Mouse (Mus musculus) cerebellum, adult 18-20 months (tissue): ENCODE measurements at regions not wholly inside any gene's neighbourhood (a gene's known extent, or its start where the extent isn't known, plus 50 kb on each side); places are given as distances from the start of the nearest gene placed in this dataset.

Experiments used
- DNase-seq, 2 experiments: peaks; one replicate each; pipeline ENCODE4 v3.0.0; 2021

DNA sequence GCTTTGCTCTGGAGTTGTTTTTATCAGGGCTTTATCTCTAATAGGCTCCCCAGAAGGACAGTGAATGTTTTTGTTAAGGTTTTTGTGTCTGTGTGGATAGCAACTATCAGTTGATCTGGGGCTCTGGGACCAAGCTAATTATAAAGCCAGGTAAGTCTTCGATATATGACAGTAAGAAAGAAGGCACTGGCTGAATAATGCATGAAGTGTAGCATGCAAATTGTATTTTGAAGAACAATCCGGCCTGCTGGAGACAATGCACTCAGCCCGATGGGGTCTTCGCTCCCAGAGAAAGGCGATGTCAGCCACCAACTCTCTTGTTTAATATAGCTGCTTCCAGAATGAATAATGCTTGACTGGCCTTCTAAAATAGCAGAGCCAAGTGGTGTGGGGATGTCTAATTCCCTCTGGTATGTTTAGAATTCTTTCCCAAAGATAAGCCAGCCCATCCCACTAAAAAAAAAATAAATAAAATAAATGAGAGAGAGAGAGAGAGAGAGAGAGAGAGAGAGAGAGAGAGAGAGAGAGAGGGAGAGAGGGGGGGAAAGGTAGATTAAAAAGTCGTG is 68.6 kb downstream of the Dad1 start:
- DNase-seq: no peak

DNA sequence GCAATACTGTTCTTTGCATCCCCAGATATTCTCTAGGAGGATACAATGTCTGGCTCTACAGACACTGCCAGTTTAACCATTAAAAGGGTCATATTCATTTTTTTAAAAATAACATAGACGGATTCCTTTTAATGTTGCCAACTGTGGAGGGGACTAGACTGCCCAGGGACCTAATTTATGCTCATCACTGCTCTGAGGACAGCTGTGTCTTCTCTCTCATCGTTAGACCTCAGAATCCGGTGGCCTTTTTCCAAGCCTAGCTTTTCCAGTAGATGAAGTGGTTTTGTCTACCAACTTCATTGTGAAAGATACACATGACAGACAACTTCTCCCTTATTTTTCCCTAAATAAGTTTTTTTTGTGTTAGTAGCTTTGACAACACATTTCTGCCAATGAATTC is 70.0 kb downstream of the Dad1 start:
- DNase-seq: no peak

DNA sequence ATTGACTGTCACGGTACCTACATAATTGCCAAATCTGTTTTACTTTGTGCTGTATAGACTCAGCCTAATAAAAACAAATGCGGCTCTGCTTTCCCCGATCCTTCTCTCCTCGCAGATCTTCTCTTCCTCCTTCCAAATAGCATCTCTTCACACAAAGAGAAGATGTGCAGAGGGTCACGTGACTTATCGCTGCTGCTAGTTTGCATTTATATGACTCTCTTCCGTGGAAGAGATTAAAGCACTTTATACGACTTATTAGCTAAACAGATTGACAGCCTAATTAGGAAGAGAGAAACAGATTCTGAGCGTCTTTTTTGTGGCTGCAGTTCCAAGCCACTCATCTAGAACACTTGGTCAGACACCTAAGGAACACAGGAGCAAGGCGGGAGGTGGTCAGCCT is 71.1 kb downstream of the Dad1 start:
- no peak for DNase-seq

DNA sequence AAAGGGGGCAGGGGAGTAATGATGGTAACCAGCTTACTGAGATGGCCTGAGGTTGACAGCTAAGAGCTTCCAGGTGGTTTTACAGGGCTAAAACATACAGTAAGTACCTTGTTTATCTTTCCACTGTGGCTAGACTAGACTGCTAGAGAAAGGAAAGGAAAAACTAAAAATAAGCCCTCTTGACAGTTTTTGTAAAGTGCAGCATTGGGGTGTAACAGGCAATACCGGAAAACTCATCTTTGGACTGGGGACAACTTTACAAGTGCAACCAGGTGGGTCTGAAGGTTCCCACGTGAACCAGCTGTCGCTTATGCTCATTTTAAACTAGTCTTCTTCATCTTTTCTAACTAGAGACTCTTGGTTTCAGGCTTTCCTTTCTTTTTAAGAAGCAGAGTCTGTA is 72.6 kb downstream of the Dad1 start:
- no peak for DNase-seq

DNA sequence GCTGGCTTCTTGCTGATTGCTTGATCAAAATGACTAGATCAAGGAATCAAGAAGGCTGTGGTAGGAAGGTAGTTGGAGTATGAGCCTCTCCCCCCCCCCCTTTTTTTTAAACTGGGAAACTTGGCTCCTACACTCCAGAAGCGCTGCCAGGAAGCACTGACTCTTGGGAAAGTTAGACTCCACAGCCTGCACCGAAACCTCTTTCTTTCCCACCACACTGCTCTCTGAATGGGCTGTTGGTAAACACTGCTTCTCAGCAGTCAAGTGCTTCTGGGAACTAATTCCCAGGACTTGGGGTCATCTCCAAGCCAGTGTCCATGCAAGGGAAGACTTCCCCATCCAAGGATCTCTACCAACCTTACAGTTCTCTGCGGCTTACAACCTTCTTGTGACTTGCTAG is 73.2 kb downstream of the Dad1 start:
- no peak for DNase-seq

DNA sequence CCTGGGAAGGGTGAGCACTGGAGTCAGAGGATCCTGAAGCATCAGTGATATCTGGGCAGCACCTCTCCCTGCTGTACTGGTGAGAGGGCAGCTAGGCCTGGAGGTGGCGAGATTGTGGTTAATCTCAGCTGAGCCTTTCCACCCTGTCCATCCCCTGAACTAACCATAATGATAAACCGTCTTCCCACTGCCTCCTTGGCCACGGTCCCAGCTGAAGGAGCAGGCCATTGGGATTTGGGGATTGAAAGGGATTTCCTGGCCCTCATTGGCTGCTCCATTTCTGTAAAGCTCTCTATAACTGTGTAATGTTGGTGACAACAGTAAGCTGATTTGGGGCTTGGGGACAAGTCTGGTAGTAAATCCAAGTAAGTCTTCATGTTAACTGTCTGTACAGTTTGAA is 73.6 kb downstream of the Dad1 start:
- DNase-seq: no peak

DNA sequence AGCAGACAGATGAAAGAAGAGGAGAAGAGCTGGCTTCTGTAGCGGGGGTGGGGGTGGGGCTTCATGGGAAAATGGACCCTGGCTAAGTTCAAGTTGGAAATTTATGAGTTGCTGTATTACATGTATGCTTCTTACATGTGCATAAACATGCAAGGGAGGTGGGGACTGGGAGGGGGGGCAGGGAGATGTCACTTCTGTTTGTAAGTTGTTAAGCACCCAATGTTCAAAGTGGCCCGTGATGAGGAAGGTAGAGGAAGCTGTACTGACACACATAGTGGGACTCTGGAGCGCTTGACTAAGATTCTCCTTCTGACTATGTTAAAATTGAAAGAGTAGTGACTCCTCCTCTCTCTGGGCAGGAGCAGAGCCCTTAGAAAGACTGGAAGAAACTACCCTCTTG is 75.0 kb downstream of the Dad1 start:
- DNase-seq: no peak

DNA sequence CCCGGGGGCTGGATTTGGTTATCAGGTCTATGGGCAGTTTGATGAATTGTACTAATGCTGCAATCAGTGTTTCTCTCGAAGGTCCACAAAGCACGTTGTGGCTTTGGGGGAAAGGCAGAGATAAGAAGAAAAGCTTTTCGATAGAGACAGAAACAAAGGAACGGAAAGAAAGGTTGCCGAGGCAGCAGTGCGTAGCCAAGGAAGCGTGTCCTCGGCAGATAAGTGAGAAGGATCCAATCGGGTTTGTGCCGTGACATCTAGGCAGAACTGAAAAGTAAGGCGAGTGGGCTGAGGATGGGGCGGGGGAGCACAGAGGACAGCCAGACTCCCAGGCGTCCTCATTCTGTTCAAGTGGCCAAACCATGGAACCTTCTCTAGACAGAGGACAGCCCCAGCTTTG is 77.4 kb downstream of the Dad1 start:
- DNase-seq: no peak

DNA sequence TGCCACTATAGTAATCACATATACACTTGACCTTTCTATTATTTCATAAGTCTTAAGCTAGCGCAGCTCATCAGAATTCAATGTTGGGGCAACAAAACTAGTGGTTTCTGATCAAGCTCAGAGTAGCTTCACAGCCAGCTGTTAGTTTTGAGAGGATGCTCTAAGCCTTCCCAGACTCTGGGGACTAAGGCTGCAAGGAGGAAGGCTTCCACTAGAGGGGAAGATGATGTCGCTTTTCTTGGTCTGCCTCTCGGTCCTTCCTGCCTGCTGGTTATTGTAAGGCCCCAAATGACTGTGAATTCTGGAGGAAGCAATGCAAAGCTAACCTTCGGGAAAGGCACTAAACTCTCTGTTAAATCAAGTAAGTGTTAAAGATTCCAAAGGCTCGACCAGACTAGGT is 78.4 kb downstream of the Dad1 start:
- no peak for DNase-seq

DNA sequence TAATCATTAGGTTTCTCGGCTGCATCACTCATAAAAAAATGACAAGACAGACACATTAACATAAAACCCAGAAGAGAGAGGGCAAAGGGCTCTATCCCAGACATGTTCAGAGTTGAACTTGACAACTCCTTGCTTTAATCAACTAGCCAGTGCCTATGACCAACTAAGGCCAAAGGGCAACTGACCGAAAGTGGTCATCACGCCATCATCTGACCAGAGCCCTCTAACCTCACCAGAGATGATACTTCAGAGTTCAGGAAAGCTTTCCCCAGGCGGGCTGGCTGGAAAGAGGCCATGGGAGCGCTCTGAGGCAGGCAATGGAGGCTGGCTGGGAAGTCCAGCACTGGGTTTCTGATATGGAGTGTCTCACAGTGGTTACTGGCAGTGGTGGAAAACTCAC is 80.6 kb downstream of the Dad1 start:
- no peak for DNase-seq

DNA sequence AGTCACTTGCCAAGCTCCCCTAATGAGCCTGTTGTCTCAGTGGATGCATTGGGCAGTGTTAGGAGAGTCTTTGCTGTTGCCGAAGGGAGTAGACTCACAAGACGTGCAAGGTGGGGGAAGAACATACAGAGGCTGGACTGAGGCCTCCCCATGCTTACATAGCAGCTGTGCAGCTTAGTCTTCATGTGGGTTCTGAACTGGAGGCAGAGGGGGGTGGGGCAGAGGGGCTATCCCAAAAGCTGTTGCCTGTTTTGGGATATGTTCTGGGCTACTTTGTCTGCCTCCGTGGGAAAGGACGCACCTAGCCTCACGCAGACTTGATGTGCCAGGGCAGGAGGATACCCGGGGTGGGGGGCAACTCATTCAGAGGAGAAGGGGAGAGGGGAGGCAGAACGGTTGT is 84.7 kb downstream of the Dad1 start:
- no peak for DNase-seq

DNA sequence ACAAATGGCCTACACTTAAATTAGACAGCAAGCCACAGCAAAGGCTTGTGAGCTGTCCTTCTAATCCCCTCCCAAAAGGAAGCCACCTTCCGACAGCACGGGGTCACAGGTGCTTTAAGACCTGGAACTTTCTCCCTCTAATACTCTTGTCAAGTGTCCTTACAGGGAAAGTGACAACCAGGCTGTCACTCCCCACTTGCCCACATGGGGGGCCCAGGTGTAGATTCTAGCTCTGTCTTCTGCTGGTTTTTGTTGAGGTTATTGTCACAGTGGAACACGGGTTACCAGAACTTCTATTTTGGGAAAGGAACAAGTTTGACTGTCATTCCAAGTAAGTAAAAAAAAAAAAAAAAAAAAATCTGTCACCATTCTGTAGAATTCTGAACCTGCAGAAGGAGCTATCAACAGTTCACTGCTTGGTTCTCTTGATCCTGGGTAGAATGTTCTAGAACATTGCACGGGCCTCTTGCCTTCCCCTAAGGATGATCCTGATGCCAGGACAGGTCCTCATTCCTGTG is 85.4 kb downstream of the Dad1 start:
- no peak for DNase-seq

DNA sequence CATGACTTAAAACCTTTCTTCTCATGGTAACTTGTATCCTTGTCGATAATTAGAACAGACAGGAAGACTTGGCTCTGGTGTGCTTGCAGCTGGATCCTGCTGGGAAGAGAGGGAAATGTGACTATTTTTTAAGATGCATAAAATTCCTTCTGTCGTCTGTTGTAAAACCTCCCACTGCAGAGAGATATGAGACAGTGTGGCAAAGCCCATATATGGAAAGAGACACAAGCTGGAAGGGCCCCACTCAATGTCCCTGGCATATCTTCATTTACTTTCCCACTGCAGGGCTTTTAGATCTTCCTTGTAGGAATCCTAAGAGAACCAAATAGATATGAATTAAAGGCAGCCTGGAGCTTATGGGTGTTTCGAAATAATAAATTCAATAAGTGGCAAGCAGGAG is 87.8 kb downstream of the Dad1 start:
- DNase-seq: no peak

DNA sequence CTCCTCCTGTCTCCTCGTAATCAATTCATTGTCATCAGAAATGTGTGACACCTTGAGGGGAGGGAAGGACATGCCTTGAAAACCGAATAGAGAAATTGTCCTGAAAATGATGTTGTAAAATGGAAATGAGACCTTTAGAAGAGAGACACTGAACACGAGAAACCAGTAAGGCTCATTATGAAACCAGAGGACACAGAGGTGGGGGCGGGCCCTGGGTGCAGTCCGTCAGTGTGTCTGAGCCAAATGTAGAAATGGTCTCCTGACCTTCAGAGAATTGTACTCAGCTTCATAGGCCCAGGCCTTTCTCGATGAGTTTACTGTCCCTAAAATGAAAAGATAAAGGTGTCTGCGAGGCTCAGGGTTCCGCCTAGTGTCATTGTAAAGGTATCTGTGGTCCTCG is 89.0 kb downstream of the Dad1 start:
- DNase-seq: no peak

DNA sequence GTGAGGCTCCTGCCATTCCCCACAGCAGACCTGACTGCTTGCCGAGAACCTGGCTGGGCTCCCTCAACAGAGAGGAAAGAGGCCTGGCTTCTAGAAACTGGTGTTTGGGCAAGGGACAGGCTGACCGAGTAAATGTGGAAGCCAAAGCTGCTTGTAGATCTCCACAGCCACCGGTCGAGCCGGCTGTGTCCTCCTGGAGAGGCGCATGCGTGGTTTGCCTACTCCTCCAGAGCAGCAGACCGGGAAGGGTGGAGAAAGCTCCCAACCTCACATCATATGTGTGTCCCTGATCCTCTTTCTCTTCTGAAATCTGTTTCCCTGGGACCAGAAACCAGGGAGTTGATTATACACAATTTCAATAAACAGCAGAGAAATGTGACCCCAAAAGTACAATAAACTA is 92.0 kb downstream of the Dad1 start:
- peak in 1 of 2 experiments; percentile 5 for DNase-seq

DNA sequence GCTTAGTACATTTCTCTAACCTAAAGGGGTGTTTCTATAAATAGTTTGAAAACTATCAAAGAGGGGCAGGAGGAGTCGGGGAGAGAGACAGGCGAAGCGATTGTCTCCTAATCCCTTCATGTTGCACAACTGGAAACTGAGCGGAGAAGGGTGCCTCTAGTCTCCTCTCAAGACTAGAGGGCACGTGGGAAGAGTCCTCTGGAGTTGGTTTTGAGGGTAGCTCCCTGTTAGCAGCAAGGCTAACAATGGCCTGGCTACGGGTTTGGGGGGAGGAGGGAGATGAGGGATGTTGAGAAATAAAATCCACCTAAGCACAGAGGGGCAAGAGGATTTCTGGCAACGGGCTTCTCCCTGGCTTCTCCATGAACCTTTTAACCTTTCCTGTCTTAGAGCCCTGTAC is 92.7 kb downstream of the Dad1 start:
- no peak for DNase-seq

DNA sequence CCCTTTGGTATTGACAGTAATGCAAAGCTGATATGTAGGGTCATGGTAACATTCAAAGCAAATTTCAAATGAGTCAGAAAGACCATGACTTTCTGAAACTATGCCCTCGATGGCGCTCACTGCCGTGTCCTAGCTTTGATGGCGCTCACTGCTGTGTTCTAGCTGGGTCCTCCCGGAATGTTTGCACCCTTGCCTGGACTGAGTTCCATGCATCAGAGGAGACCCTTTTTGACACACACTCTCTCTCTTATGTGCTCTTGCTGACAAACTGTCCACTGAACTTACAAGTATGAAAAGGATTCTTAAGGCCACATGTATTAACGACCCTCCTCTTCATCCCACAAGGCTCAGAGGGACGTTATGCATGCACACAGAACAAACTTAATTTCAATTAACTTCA is 94.1 kb downstream of the Dad1 start:
- no peak for DNase-seq

DNA sequence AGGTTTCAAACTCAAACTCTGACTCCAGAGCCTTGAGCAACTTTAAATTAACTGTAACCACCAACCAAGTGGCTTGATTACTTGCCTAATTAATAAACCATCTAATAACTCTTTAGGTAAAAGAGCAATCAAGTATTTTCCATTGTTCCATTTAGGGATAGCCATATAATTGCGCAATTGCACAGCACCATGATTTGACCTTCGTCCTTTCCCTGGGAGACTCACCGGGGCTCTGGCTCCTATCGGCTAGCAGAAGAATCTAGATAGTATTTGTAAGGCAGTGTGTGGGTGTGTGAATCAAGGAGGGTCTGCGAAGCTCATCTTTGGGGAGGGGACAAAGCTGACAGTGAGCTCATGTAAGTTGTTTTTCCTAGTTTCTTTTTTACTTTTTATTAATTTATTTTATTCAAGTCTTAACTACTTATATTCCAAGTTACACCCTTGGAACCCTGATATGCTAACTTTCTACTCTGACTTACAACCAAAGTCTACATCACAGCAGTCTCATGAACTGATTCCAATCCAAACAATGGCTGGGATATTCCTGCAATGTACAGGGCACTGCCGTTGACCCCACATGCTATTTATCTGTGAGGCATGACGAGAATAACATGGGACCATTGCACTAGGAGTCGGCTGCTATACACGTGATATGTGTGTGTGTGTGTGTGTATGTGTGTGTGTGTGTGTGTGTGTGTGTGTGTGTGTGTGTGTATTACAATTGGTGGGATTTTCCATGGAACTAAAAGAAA is 95.5 kb downstream of the Dad1 start:
- DNase-seq: no peak

DNA sequence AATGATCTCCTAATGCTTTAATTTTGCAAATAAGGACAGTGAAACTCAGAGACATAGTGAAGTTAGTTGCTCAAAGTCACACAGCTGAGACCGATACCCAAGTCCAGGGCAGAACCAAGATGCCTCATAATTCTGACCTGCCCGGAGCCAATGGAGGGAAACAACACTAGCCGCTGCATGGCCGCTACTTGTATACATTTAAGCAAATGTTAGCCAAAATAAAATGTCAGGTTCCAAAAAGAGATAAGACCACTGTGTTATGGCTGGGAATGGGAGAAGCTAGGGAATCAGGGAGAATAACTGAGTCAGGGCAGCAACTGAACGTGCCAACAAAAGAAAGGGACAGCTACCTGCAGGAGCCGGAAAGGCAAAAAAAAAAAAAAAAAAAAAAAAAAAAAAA is 97.4 kb downstream of the Dad1 start:
- DNase-seq: no peak

DNA sequence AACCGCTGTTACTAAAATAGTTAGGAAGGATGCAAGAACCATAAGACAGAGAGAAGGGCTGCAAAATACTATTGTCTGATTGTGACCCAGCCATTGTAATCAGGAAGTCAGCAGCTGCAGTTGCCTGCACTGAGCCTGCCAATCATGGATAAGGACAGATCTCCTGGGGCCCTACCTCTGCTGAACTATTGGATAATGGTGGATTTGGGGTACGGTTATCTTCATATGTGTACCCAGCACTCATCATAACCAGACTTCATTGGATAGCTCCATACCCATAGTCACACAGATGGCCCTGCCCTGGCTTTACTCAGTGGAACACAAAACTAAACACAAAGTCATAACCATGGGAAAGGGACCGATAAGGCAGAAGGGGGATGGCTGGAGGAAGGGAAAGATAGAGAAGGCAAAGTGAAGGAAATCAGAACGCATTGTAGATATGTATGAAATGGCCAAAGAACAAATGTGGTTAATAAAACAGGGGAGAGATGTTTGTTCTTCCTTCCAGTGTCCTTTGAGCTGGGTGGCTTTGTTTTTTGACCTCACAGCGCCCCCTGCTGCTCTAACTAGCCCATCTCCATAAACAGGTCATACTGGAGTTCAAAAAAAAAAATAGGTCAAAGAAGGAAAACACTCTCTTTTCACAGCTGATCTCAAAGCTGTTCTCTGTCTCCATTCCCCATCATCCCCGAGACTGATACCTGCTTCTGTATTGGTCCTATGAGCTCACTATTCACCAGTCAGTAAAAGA is 101.2 kb downstream of the Dad1 start:
- peak; percentile 21 to 44 for DNase-seq

DNA sequence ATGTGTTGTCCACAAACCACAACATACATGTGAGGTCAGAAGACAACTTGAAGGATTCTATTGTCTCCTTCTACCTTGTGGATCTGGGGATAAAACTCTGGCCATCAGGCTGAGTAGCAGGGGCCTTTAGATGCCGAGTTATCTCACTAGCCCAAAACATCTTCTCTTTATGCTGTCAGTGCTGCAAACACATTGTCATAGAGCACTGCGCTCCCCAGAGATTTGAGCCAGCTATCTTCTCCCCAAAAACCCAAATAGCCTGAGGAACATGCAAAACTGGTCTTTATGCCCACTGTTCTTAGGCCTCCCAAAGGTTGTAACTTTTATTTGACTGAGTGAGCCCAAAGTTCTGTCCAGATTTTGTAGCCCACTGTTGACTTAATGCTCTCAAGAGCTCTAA is 102.0 kb downstream of the Dad1 start:
- no peak for DNase-seq

DNA sequence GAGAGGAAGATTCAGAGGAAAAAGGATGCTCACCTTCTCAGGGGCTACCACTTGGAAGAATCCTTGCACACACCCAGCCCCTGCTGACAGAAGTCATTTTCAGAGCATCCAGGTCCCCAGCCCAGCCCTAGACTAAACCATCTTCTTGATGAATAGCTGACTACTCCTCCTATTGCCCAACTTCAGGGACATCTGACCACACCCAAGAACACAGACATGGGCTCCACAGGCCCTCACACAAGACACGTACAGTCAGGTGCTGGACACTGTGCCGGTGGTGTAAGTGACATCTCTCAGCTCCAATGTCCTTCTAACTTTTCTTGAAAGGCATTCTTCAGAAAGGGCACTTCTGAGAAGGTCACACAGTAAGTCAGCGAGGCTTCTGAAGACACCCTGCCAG is 102.6 kb downstream of the Dad1 start:
- DNase-seq: no peak

DNA sequence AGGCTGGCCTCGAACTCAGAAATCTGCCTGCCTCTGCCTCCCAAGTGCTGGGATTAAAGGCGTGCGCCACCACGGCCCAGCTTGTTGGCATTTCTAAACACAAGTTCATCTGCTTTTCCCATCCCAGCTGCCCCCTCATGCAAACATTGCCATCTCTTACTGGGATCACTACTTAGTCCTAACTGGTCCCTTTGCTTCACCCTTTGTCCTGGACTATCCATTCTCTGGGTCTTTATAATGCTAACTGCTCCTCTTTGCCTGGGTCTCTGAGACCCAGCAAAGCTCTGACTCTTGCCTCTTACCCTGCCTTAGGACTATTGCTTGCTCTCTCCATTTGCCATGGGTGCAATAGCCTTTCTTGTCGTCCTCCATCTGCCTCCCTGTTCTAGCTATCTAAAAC is 103.7 kb downstream of the Dad1 start:
- no peak for DNase-seq

DNA sequence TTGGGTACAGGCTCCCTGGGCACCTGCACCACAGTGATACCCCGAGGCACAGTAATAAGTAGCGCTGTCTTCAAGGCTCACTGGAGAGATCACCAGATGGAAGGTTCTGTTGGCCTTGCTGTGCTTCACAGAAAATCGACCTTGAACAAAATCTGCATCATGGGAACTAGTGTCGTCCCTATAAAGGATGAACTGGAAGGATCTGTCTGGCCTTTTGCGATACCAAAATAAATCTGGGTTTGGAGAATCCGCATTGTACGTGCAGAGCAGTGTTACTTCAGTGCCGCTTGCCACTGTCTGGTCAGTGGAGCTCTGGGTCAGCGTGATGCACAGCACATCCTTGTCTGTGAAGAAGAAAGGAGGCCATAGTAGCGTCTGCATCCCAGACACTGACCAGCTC is 105.3 kb downstream of the Dad1 start:
- DNase-seq: no peak
